Mouse (Mus musculus) lung, adult 2 months (tissue): Measurements from ENCODE around the gene Gm11595.

Experiments
- CTCF ChIP-seq: fragments of 200-500 bp; IDR thresholded peaks from 2 replicates; pipeline ENCODE4 v1.5.1; 2011; ENCODE audit warnings: mild to moderate bottlenecking, low read length, control low read depth; ENCODE audit not compliant: insufficient read depth
- POLR2A ChIP-seq: fragments of 200-500 bp; IDR thresholded peaks from 2 replicates; pipeline ENCODE4 v1.6.1; 2011; ENCODE audit warnings: low read depth, mild to moderate bottlenecking, control low read depth, low read length, borderline replicate concordance; ENCODE audit errors: extremely low read depth

GRCm38 (mm10) chr11:99734190-99734589 is 38.5 kb downstream of the Gm11595 start, which contains the start of gene Gm14180:
- TF ChIP-seq POLR2A (no peak), CTCF (no peak)
